Comparison of ENCODE assay signal across 8 mouse cellular contexts in genomic region chr19:6910306-6910705, GRCm38 (mm10). TPM values are rescaled to one million over a fixed set of nuclear protein-coding genes. Genes with fewer than 3 reads are reported as not detected.
DNase-seq lines count a peak whose midpoint lies in the region; ATAC-seq and TF ChIP-seq lines count a peak whose summit lies in the region.
"Not testable (repeated sequence)": the region's sequence is repeated elsewhere in the genome, so short reads cannot be mapped to it uniquely, and the experiment has no call there.

No protein-coding gene starts in this region.

- H3K9ac ChIP-seq in embryonic facial prominence, embryonic 12.5 days = peak overlapping the region; percentile 65
- H3K9ac ChIP-seq in heart, embryonic 12.5 days = peak overlapping the region; percentile 78
- H3K9ac ChIP-seq in liver, adult 2 months (ENCODE audit: low read depth, low read length) = peak overlapping the region; percentile 76

- under 1% methylated on average over 29 of the region's 30 CpGs for WGBS in embryonic facial prominence, embryonic 12.5 days
- WGBS in heart, embryonic 12.5 days = 1% methylated on average over 30 of the region's 30 CpGs
- under 1% methylated on average over 30 of the region's 30 CpGs for WGBS in kidney, adult 2 months
- WGBS in liver, adult 2 months = under 1% methylated on average over 30 of the region's 30 CpGs

- peak overlapping the region; percentile 97 for H3K27ac ChIP-seq in embryonic facial prominence, embryonic 12.5 days
- H3K27ac ChIP-seq in heart, embryonic 12.5 days (ENCODE audit: poor library complexity, severe bottlenecking) = peak overlapping the region; percentile 88
- H3K27ac ChIP-seq in kidney, adult 2 months (ENCODE audit: insufficient read depth, low read depth, low read length) = peak overlapping the region; percentile 76
- H3K27ac ChIP-seq in liver, adult 2 months (replicated peaks; ENCODE audit: insufficient read depth, low read depth, low read length) = peak overlapping the region; percentile 96

- not testable (repeated sequence) for H3K27me3 ChIP-seq in embryonic facial prominence, embryonic 12.5 days; heart, embryonic 12.5 days (replicated peaks); kidney, adult 2 months (replicated peaks; ENCODE audit: control insufficient read depth, insufficient read depth, low read length); liver, adult 2 months (ENCODE audit: control insufficient read depth, insufficient read depth, low read length)

- peaks cover 47% of the 10 kb centered on the region for H3K36me3 ChIP-seq in embryonic facial prominence, embryonic 12.5 days
- H3K36me3 ChIP-seq in heart, embryonic 12.5 days = peaks cover 55% of the 10 kb centered on the region
- H3K36me3 ChIP-seq in kidney, adult 2 months (ENCODE audit: control insufficient read depth, insufficient read depth, low read length) = not testable (repeated sequence)
- H3K36me3 ChIP-seq in liver, adult 2 months (ENCODE audit: control insufficient read depth, insufficient read depth, low read length) = peaks cover 17% of the 10 kb centered on the region; the same call in 1 of the 2 replicates

- not testable (repeated sequence) for H3K79me2 ChIP-seq in liver, adult 2 months (ENCODE audit: control insufficient read depth, insufficient read depth, low read length)

- H3K4me3 ChIP-seq in embryonic facial prominence, embryonic 12.5 days = peak overlapping the region; percentile 61
- peak overlapping the region; percentile 66 for H3K4me3 ChIP-seq in heart, embryonic 12.5 days
- H3K4me3 ChIP-seq in kidney, adult 2 months (ENCODE audit: insufficient read depth, low read depth, low read length) = peak overlapping the region; percentile 56
- peak overlapping the region; percentile 86 for H3K4me3 ChIP-seq in liver, adult 2 months (ENCODE audit: insufficient read depth, low read depth, low read length)

- 0 out of 2 replicates have a peak, but pooled peaks have one; percentile 0 for ATAC-seq in embryonic facial prominence, embryonic 12.5 days (ENCODE audit: insufficient number of reproducible peaks, insufficient read depth, low FRiP score, low TSS enrichment)
- peak; percentile 59 for ATAC-seq in heart, embryonic 12.5 days (ENCODE audit: insufficient number of reproducible peaks, low FRiP score)

- peak; percentile 81 for DNase-seq in A20 (ENCODE audit: low read depth, low spot score)
- DNase-seq in adrenal gland, postnatal 14 days = peak; percentile 77
- peak; percentile 77 for DNase-seq in kidney, adult 2 months
- peak; percentile 36 for DNase-seq in liver, adult 2 months (ENCODE audit: extremely low read depth, low read depth, low spot score)
- DNase-seq in mesoderm, embryonic 11.5 days (ENCODE audit: low read depth, low spot score) = peak; percentile 61
- peak; percentile 40 for DNase-seq in spleen, adult 12 weeks (ENCODE audit: low spot score)

- peaks cover 26% of the 10 kb centered on the region for H3K4me1 ChIP-seq in embryonic facial prominence, embryonic 12.5 days
- H3K4me1 ChIP-seq in heart, embryonic 12.5 days (replicated peaks) = peaks cover 29% of the 10 kb centered on the region
- H3K4me1 ChIP-seq in kidney, adult 2 months (ENCODE audit: control insufficient read depth, insufficient read depth, low read length) = peaks cover 19% of the 10 kb centered on the region; the same call in 1 of the 2 replicates
- peaks cover 17% of the 10 kb centered on the region for H3K4me1 ChIP-seq in liver, adult 2 months (ENCODE audit: control insufficient read depth, insufficient read depth, low read length)

- TF ChIP-seq CTCF in kidney, adult 2 months (conservative IDR thresholded peaks at IDR 0.05; ENCODE audit: insufficient read depth, insufficient read length, low read depth, low read length); liver, adult 2 months (IDR thresholded peaks at IDR 0.05; ENCODE audit: low read depth, low read length): not testable (repeated sequence)

- H3K4me2 ChIP-seq in embryonic facial prominence, embryonic 12.5 days (replicated peaks) = peak overlapping the region; percentile 78
- peak overlapping the region; percentile 80 for H3K4me2 ChIP-seq in heart, embryonic 12.5 days

- not testable (repeated sequence) for H3K9me3 ChIP-seq in embryonic facial prominence, embryonic 12.5 days; heart, embryonic 12.5 days (replicated peaks)

- TF ChIP-seq POLR2A in kidney, adult 2 months (IDR thresholded peaks at IDR 0.05; ENCODE audit: low read depth, low read length); liver, adult 2 months (IDR thresholded peaks at IDR 0.05; ENCODE audit: extremely low read depth, insufficient read depth, low read length): not testable (repeated sequence)

RNA-seq across cellular contexts. Expression of gene Prdx5, which starts 0.4 kb away (rescaled TPM):
- total RNA-seq in adrenal gland, postnatal 14 days (2021) = 420 and 426 TPM in 2 replicates
- 192 and 193 TPM in 2 replicates for polyA plus RNA-seq in embryonic facial prominence, embryonic 12.5 days (2016; fragmentation: Nextera tagmentation; extraction: Ambion mirVana)
- polyA plus RNA-seq in heart, embryonic 12.5 days (2016; fragmentation: Nextera tagmentation; extraction: Ambion mirVana) = 202 and 218 TPM in 2 replicates
- 1,575 and 2,285 TPM in 2 replicates for polyA plus RNA-seq in kidney, adult 2 months (2012; rRNA removed)
- 403 and 615 TPM in 2 replicates for total RNA-seq in liver, adult 2 months (2014; rRNA removed)
- 364 and 379 TPM in 2 replicates for polyA plus RNA-seq in liver, adult 2 months (2012; rRNA removed)

RNA-seq across cellular contexts. Expression of gene Trmt112, which starts 0.8 kb away (rescaled TPM):
- total RNA-seq in adrenal gland, postnatal 14 days (2021) = 76.6 and 79.0 TPM in 2 replicates
- polyA plus RNA-seq in embryonic facial prominence, embryonic 12.5 days (2016; fragmentation: Nextera tagmentation; extraction: Ambion mirVana) = 142 and 157 TPM in 2 replicates
- polyA plus RNA-seq in heart, embryonic 12.5 days (2016; fragmentation: Nextera tagmentation; extraction: Ambion mirVana) = 85.9 and 92.9 TPM in 2 replicates
- 133 and 146 TPM in 2 replicates for polyA plus RNA-seq in kidney, adult 2 months (2012; rRNA removed)
- total RNA-seq in liver, adult 2 months (2014; rRNA removed) = 30.7 and 43.6 TPM in 2 replicates
- polyA plus RNA-seq in liver, adult 2 months (2012; rRNA removed) = 89.7 and 101 TPM in 2 replicates

RNA-seq across cellular contexts. Expression of gene Esrra, which starts 11.3 kb away (rescaled TPM):
- 63.2 and 67.0 TPM in 2 replicates for total RNA-seq in adrenal gland, postnatal 14 days (2021)
- polyA plus RNA-seq in embryonic facial prominence, embryonic 12.5 days (2016; fragmentation: Nextera tagmentation; extraction: Ambion mirVana) = 9.5 and 10.9 TPM in 2 replicates
- 27.4 and 30.2 TPM in 2 replicates for polyA plus RNA-seq in heart, embryonic 12.5 days (2016; fragmentation: Nextera tagmentation; extraction: Ambion mirVana)
- polyA plus RNA-seq in kidney, adult 2 months (2012; rRNA removed) = 134 and 155 TPM in 2 replicates
- 25.9 and 27.7 TPM in 2 replicates for total RNA-seq in liver, adult 2 months (2014; rRNA removed)
- polyA plus RNA-seq in liver, adult 2 months (2012; rRNA removed) = 36.6 and 40.6 TPM in 2 replicates

RNA-seq across cellular contexts. Expression of gene Catsperz, which starts 14.9 kb away (rescaled TPM):
- 0.53 TPM in 1 of 2 replicates, not detected in the other for total RNA-seq in adrenal gland, postnatal 14 days (2021)
- 1.2 and 1.7 TPM in 2 replicates for polyA plus RNA-seq in embryonic facial prominence, embryonic 12.5 days (2016; fragmentation: Nextera tagmentation; extraction: Ambion mirVana)
- polyA plus RNA-seq in heart, embryonic 12.5 days (2016; fragmentation: Nextera tagmentation; extraction: Ambion mirVana) = 2.2 and 2.3 TPM in 2 replicates
- 0.44 and 0.99 TPM in 2 replicates for polyA plus RNA-seq in kidney, adult 2 months (2012; rRNA removed)
- total RNA-seq in liver, adult 2 months (2014; rRNA removed) = not detected in 2 replicates
- not detected in 2 replicates for polyA plus RNA-seq in liver, adult 2 months (2012; rRNA removed)

RNA-seq across cellular contexts. Expression of gene Kcnk4, which starts 24.0 kb away (rescaled TPM):
- total RNA-seq in adrenal gland, postnatal 14 days (2021) = 0.93 TPM in 1 of 2 replicates, not detected in the other
- 0.62 and 0.65 TPM in 2 replicates for polyA plus RNA-seq in embryonic facial prominence, embryonic 12.5 days (2016; fragmentation: Nextera tagmentation; extraction: Ambion mirVana)
- 0.14 and 0.29 TPM in 2 replicates for polyA plus RNA-seq in heart, embryonic 12.5 days (2016; fragmentation: Nextera tagmentation; extraction: Ambion mirVana)
- polyA plus RNA-seq in kidney, adult 2 months (2012; rRNA removed) = 0.07 and 0.08 TPM in 2 replicates
- total RNA-seq in liver, adult 2 months (2014; rRNA removed) = 0.07 TPM in 1 of 2 replicates, not detected in the other
- 0.05 TPM in 1 of 2 replicates, not detected in the other for polyA plus RNA-seq in liver, adult 2 months (2012; rRNA removed)

Comparison
In these comparisons a context has a peak if more than half of its experiments do, and no peak if none do; other contexts are left out.
1. Peak in every context shown above with its lines: DNase-seq, ATAC-seq, H3K4me3 ChIP-seq and H3K27ac ChIP-seq.